Mouse (Mus musculus): ENCODE results near the gene Gpd2.

DNA sequence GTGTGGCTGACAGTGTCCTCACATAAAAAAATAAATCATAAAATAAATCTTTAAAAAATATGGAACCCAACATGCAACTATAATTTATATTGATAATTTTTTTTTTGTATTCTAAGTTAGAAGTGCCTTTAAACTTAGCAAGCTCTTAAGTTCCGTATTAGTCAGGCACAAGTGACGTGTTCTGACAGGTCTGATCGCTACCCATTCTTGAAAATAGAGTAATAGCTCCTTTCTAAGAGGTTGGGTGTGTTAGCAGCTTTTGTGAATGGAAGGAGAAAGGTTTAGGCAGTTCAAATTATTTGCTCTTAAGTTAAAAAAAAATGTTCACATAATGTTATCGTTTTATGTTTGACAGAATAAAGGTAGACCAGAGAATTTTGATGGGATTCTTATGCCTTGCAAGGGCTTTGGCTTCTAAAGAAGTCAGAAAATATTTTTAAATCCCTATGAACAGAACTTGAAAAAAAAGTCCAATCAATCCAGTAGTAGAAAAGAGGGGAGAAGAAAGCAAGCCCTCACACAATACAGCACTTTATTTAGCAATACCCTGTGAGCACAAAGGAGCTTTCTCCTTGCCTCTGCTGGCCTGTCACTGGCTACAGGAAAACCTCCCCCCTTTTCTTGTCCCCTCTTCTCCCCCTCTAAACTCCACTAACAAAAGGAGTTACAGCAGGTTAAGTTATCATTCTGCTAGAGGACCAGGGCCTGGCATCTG is 29.4 kb downstream of the Gpd2 start:
- no peak for TF ChIP-seq CTCF (IDR thresholded peaks at IDR 0.05; ENCODE audit: low read depth, low read length)
- no peak for TF ChIP-seq POLR2AphosphoS5 (IDR thresholded peaks at IDR 0.05; ENCODE audit: insufficient replicate concordance, low read depth, low read length)
- TF ChIP-seq TAL1 (conservative IDR thresholded peaks at IDR 0.05; ENCODE audit: low read depth, low read length): no peak
- no peak for TF ChIP-seq GATA1 (IDR thresholded peaks at IDR 0.05; ENCODE audit: borderline replicate concordance, low read length)

Data from G1E (cell line).